Mouse (Mus musculus): ENCODE data around the gene Gm10273. TPM values are rescaled to one million over a fixed set of nuclear protein-coding genes. Genes with fewer than 3 reads are reported as not detected.

The Gm10273 gene
- polyA plus RNA-seq (2015; fragmentation: Illumina TruSeq; extraction: RNeasy Lipid Tissue Mini Kit (QIAGEN cat#74804); ENCODE audit: low read depth, low replicate concordance), result 3.7 TPM

GRCm38 (mm10) chr10:59395461-59395860, at the start of gene Gm10273:
Gene Gm10273, plus strand, starts transcription at chr10:59395632.

GRCm38 (mm10) chr10:59402899-59403792, 7.7 kb downstream of the Gm10273 start, which contains the start of gene Pla2g12b:
Gene Pla2g12b, plus strand, starts transcription at chr10:59403660.

GRCm38 (mm10) chr10:59441735-59442134, 46.3 kb downstream of the Gm10273 start, which contains the start of gene Oit3:
Gene Oit3, minus strand, starts transcription at chr10:59441778.

Other genes with a start within 250 kb of the Gm10273 start
- gene Sept10, start 173.8 kb upstream of the Gm10273 start, polyA plus RNA-seq (2015; fragmentation: Illumina TruSeq; extraction: RNeasy Lipid Tissue Mini Kit (QIAGEN cat#74804); ENCODE audit: low read depth, low replicate concordance), result 7.8 TPM
- 7.1 TPM for gene Sowahc, start 173.7 kb upstream of the Gm10273 start, polyA plus RNA-seq (2015; fragmentation: Illumina TruSeq; extraction: RNeasy Lipid Tissue Mini Kit (QIAGEN cat#74804); ENCODE audit: low read depth, low replicate concordance)
- gene P4ha1, start 72.3 kb upstream of the Gm10273 start, polyA plus RNA-seq (2015; fragmentation: Illumina TruSeq; extraction: RNeasy Lipid Tissue Mini Kit (QIAGEN cat#74804); ENCODE audit: low read depth, low replicate concordance), result 44.1 TPM
- not detected for gene Pla2g12b, start 8.0 kb downstream of the Gm10273 start, polyA plus RNA-seq (2015; fragmentation: Illumina TruSeq; extraction: RNeasy Lipid Tissue Mini Kit (QIAGEN cat#74804); ENCODE audit: low read depth, low replicate concordance)
- not detected for gene Oit3, start 46.1 kb downstream of the Gm10273 start, polyA plus RNA-seq (2015; fragmentation: Illumina TruSeq; extraction: RNeasy Lipid Tissue Mini Kit (QIAGEN cat#74804); ENCODE audit: low read depth, low replicate concordance)
- not detected for gene Gm10322, start 220.4 kb downstream of the Gm10273 start, polyA plus RNA-seq (2015; fragmentation: Illumina TruSeq; extraction: RNeasy Lipid Tissue Mini Kit (QIAGEN cat#74804); ENCODE audit: low read depth, low replicate concordance)
- gene Mcu, start 221.1 kb downstream of the Gm10273 start, polyA plus RNA-seq (2015; fragmentation: Illumina TruSeq; extraction: RNeasy Lipid Tissue Mini Kit (QIAGEN cat#74804); ENCODE audit: low read depth, low replicate concordance), result 22.3 TPM

All from brain, adult 10 weeks (tissue).